Mouse (Mus musculus) cerebellum, adult 2 months (tissue): ENCODE results near the gene Stag1.

Experiments used
- CTCF ChIP-seq: fragments of 200-500 bp; IDR thresholded peaks from 2 replicates; pipeline ENCODE4 v1.5.1; 2011; ENCODE audit warnings: low read depth, mild to moderate bottlenecking, control low read depth, low read length, moderate library complexity, borderline replicate concordance; ENCODE audit not compliant: insufficient read depth
- POLR2A ChIP-seq: fragments of 200-500 bp; IDR thresholded peaks from 2 replicates; pipeline ENCODE4 v1.6.1; 2011; ENCODE audit warnings: low read length, control low read depth, borderline replicate concordance; ENCODE audit not compliant: insufficient read depth

DNA sequence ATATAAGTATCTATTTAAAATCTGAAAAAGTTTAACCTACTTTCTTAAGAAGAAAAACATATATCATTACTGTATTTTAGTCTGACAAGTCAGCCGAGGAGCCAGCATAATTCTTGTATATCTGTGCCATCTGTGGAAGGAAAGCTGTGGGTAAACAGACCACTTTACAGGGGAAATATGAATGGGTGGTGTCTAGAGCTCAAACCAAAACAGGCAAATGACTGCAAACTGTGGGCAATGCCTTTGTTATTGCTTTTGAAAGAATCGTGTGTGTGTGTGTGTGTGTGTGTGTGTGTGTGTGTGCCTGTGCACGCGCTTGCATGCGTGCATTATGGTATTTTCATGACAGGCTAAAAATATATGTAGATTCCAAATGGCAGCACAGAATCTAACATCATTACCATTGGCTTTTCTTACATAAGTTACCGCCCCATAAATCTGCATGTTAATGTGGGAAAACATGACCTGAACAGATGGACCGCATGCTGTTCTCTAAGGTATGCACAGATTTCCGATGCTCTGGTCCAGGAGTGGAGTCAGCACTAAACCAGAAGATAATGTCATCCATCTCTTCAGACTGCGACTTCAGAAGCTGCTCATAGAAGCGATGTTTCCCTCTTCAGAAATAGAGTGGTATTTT, 37.2 kb upstream of the Stag1 start:
- TF ChIP-seq CTCF (no peak), POLR2A (no peak)
